Mouse (Mus musculus) CH12.LX (cell line): ENCODE measurements at regions not wholly inside any gene's neighbourhood (a gene's known extent, or its start where the extent isn't known, plus 50 kb on each side); places are given as distances from the start of the nearest gene placed in this dataset.

Experiments used
- EP300 ChIP-seq: IDR thresholded peaks from 2 replicates; pipeline ENCODE4 v1.6.1; 2011; ENCODE audit warnings: low read length, improper control_type of control experiment
- KAT2A ChIP-seq: IDR thresholded peaks from 2 replicates; pipeline ENCODE4 v1.6.1; 2012; ENCODE audit warnings: low read length, improper control_type of control experiment, inconsistent platforms; ENCODE audit not compliant: insufficient replicate concordance
- MAFK ChIP-seq: IDR thresholded peaks from 2 replicates; pipeline ENCODE4 v1.6.1; 2011; ENCODE audit warnings: low read length, improper control_type of control experiment; ENCODE audit not compliant: insufficient replicate concordance

- TF ChIP-seq KAT2A: no peak
- TF ChIP-seq EP300: no peak
- no peak for TF ChIP-seq MAFK
These were observed 68.1 kb upstream of the Zfp536 start for GRCm38 (mm10) chr7:37841549-37841948.
